Mouse (Mus musculus) hindbrain, embryonic 16.5 days (tissue): Measurements from ENCODE around the gene 1500011B03Rik. TPM values are rescaled to one million over a fixed set of nuclear protein-coding genes. Genes with fewer than 3 reads are reported as not detected.

Experiments
- ATAC-seq: fragments of 200-750 bp; cut with Nextera tagmentation; 2 replicates; pipeline ENCODE4 v1.8.0; 2017; ENCODE audit warnings: moderate TSS enrichment, moderate library complexity
- H3K27ac ChIP-seq: fragments of 300-500 bp; sonication (generic); 2 replicates; pipeline ENCODE4 v1.5.1; 2014; ENCODE audit warnings: low read depth, mild to moderate bottlenecking, control low read depth, low read length, moderate library complexity
- H3K27me3 ChIP-seq: fragments of 300-500 bp; sonication (generic); replicated peaks from 2 replicates; pipeline ENCODE4 v1.6.1; 2014; ENCODE audit warnings: low read length; ENCODE audit not compliant: control insufficient read depth, insufficient read depth
- H3K36me3 ChIP-seq: fragments of 300-500 bp; sonication (generic); 2 replicates; pipeline ENCODE4 v1.6.1; 2014; ENCODE audit warnings: mild to moderate bottlenecking, low read length, moderate library complexity, mixed read lengths; ENCODE audit not compliant: control insufficient read depth, insufficient read depth
- H3K4me1 ChIP-seq: fragments of 300-500 bp; sonication (generic); 2 replicates; pipeline ENCODE4 v1.6.1; 2014; ENCODE audit warnings: low read depth, low read length; ENCODE audit not compliant: control insufficient read depth, insufficient read depth
- H3K4me2 ChIP-seq: fragments of 300-500 bp; sonication (generic); 2 replicates; pipeline ENCODE4 v1.6.1; 2014; ENCODE audit warnings: mild to moderate bottlenecking, low read length, control low read depth, moderate library complexity
- H3K4me3 ChIP-seq: fragments of 300-500 bp; sonication (generic); 2 replicates; pipeline ENCODE4 v1.5.1; 2014; ENCODE audit warnings: mild to moderate bottlenecking, low read length, control low read depth, moderate library complexity
- H3K9ac ChIP-seq: fragments of 300-500 bp; sonication (generic); 2 replicates; pipeline ENCODE4 v1.6.1; 2014; ENCODE audit warnings: low read depth, mild to moderate bottlenecking, control low read depth, low read length, moderate library complexity
- H3K9me3 ChIP-seq: fragments of 300-500 bp; sonication (generic); 2 replicates; pipeline ENCODE4 v1.6.1; 2014; ENCODE audit warnings: mild to moderate bottlenecking, low read length, moderate library complexity; ENCODE audit not compliant: control insufficient read depth
- WGBS: fragments of 180-500 bp; shearing (Covaris S2); extraction: QIAGEN DNeasy Blood & Tissue Kit; methylation state at CpG from one replicate; pipeline ENCODE4 v1.1.7; 2014; 5-methylcytosine and 5-hydroxymethylcytosine counted together
- polyA plus RNA-seq: library from polyadenylated mRNA; unstranded; fragments of >200 nt; fragmentation: Nextera tagmentation; extraction: Ambion mirVana; gene quantifications from 2 replicates; pipeline ENCODE4 v1.2.1, GENCODE M21; 2015

Gene 1500011B03Rik
- polyA plus RNA-seq, 1 experiment from 2014 or later: 306 TPM

DNA sequence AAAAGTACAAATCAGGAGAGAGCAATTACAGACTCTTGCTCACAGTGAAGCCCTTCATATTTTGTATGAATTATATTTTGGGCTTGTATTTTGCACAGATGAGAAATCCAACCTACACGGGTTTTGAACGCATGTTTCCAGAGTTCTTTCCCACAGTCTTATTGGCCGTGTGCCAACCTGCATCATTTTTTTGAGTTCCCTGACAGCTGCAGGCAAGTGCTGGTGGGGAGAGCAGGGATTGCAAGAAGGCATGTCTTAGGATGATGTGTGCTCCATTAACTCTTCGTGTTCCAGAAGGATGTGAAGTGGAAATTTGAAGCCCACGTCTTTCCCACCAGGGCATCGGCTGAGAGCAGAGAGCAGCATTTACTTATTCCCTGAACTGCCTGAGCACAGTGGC is 6.7 kb downstream of the 1500011B03Rik start:
- no peak for ATAC-seq
- no peak overlapping the region for H3K4me3 ChIP-seq

GRCm38 (mm10) chr5:114813525-114814181 is 9.6 kb downstream of the 1500011B03Rik start:
- H3K27ac ChIP-seq: peak overlapping the region; percentile 97
- WGBS: under 1% methylated on average over 45 of the region's 50 CpGs
- peak; percentile 98 for ATAC-seq
- no peaks in the 10 kb centered on the region for H3K27me3 ChIP-seq
- H3K4me2 ChIP-seq: peak overlapping the region; percentile 64
- no peaks in the 10 kb centered on the region for H3K36me3 ChIP-seq
- H3K9me3 ChIP-seq: no peaks in the 10 kb centered on the region
- peaks cover 15% of the 10 kb centered on the region for H3K4me1 ChIP-seq
- peak overlapping the region; percentile 89 for H3K4me3 ChIP-seq
- peak overlapping the region; percentile 98 for H3K9ac ChIP-seq

More for the DNA sequence above, 6.7 kb downstream of the 1500011B03Rik start:
- Histone ChIP-seq H3K27ac (no peak overlapping the region), H3K9me3 (no peaks in the 10 kb centered on the region), H3K4me2 (no peak overlapping the region), H3K36me3 (peaks cover 3% of the 10 kb centered on the region; the same call in 1 of the 2 replicates), H3K9ac (no peak overlapping the region), H3K27me3 (no peaks in the 10 kb centered on the region), H3K4me1 (peaks cover 10% of the 10 kb centered on the region)
- WGBS: 63% methylated on average over 6 of the region's 6 CpGs

DNA sequence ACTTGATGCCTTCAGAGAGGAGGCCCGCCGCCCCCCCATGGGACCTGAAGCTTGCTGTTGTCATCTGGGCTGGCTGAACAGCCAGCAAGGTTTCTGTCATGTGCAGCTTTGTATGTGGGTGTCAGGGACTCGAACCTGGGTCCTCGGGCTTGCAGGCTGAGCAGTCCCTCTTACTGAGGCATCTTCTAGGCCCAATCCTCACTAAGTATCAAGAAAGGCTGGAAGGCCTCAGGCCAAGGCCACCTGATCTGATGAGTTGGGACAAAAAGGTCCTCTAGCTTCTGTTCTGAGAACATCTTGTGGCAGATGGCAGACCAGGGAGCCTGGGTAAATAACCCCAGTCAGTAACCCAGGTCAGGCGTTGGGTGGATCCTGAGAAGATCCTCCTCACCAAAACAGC is 13.4 kb downstream of the 1500011B03Rik start:
- Histone ChIP-seq H3K4me2 (no peak overlapping the region), H3K36me3 (peaks cover 17% of the 10 kb centered on the region), H3K9me3 (no peaks in the 10 kb centered on the region), H3K27me3 (no peaks in the 10 kb centered on the region), H3K4me3 (no peak overlapping the region), H3K4me1 (peaks cover 15% of the 10 kb centered on the region), H3K9ac (no peak overlapping the region), H3K27ac (no peak overlapping the region)
- WGBS: 90% methylated on average over 5 of the region's 5 CpGs
- ATAC-seq: no peak

- Histone ChIP-seq H3K27ac (no peak overlapping the region), H3K4me1 (peaks cover 15% of the 10 kb centered on the region), H3K27me3 (no peaks in the 10 kb centered on the region), H3K9ac (peak overlapping the region; percentile 32; the same call in 1 of the 2 replicates), H3K4me2 (no peak overlapping the region), H3K4me3 (no peak overlapping the region), H3K9me3 (no peaks in the 10 kb centered on the region), H3K36me3 (peaks cover 22% of the 10 kb centered on the region)
- no peak for ATAC-seq
- WGBS: 72% methylated on average over 10 of the region's 10 CpGs
Observed at GRCm38 (mm10) chr5:114809181-114809756, 14.0 kb downstream of the 1500011B03Rik start.

DNA sequence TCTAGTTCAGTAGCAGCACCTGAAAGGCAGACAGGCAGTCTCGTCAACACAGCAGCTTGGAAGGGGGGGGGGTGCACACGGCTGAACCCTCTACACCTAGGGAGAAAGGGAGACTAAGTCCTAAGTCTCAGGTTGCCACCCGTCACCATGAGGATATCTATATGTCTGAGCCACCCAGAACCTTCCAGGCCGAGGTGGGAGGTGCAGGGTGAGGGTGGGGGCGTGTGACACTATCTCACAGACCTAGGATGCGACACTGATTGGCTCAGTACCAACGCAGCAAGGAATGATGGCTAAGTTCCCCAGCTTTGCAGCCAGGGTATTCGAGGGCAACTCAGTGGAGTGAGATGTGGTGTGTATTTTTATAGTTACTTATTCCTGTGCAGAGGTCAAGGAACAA is 14.9 kb downstream of the 1500011B03Rik start:
- no peaks in the 10 kb centered on the region for H3K9me3 ChIP-seq
- no peak overlapping the region for H3K4me3 ChIP-seq
- H3K4me1 ChIP-seq: peaks cover 15% of the 10 kb centered on the region
- H3K36me3 ChIP-seq: peaks cover 30% of the 10 kb centered on the region
- no peak overlapping the region for H3K27ac ChIP-seq
- no peaks in the 10 kb centered on the region for H3K27me3 ChIP-seq
- WGBS: 83% methylated on average over 8 of the region's 8 CpGs
- H3K4me2 ChIP-seq: no peak overlapping the region
- ATAC-seq: no peak
- no peak overlapping the region; the same call in 1 of the 2 replicates for H3K9ac ChIP-seq

DNA sequence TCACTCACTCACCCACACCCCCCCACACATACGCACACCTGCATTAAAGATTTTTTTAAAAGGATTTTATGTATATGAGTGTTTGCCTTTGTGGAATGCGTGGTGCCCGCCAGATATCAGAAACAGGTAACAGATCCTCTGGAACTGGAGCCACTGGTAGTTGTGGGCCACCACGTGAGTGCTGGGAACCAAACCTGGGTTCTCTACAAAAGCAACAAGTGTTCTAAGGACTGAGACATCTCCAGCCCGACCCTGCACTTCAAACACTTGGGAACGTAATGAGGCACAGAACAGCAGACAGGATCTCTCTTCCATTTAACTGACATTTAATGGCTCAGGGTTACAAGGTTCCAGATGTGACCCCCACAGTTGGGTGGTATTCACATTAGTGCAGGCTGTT is 15.4 kb downstream of the 1500011B03Rik start:
- Histone ChIP-seq H3K27me3 (no peaks in the 10 kb centered on the region), H3K27ac (no peak overlapping the region), H3K4me3 (no peak overlapping the region), H3K9ac (no peak overlapping the region), H3K9me3 (no peaks in the 10 kb centered on the region), H3K4me2 (no peak overlapping the region), H3K4me1 (peaks cover 15% of the 10 kb centered on the region), H3K36me3 (peaks cover 34% of the 10 kb centered on the region)
- WGBS: 75% methylated on average over 6 of the region's 6 CpGs
- ATAC-seq: no peak

- H3K27ac ChIP-seq: peak overlapping the region; percentile 62
- peaks cover 11% of the 10 kb centered on the region for H3K4me1 ChIP-seq
- no peaks in the 10 kb centered on the region for H3K9me3 ChIP-seq
- no peaks in the 10 kb centered on the region for H3K27me3 ChIP-seq
- H3K36me3 ChIP-seq: peaks cover 37% of the 10 kb centered on the region
- no peak for ATAC-seq
- no peak overlapping the region for H3K9ac ChIP-seq
- no peak overlapping the region for H3K4me2 ChIP-seq
- 25% methylated on average over 8 of the region's 8 CpGs for WGBS
- no peak overlapping the region for H3K4me3 ChIP-seq
Observed at GRCm38 (mm10) chr5:114807468-114807867, 15.8 kb downstream of the 1500011B03Rik start.

GRCm38 (mm10) chr5:114807063-114807462 is 16.2 kb downstream of the 1500011B03Rik start:
- Histone ChIP-seq H3K4me3 (no peak overlapping the region), H3K36me3 (peaks cover 40% of the 10 kb centered on the region), H3K9me3 (no peaks in the 10 kb centered on the region), H3K9ac (no peak overlapping the region), H3K4me2 (no peak overlapping the region), H3K4me1 (peaks cover 7% of the 10 kb centered on the region; the same call in 1 of the 2 replicates), H3K27me3 (no peaks in the 10 kb centered on the region), H3K27ac (peak overlapping the region; percentile 62; the same call in 1 of the 2 replicates)
- ATAC-seq: no peak
- 41% methylated on average over 9 of the region's 9 CpGs for WGBS

- peaks cover 5% of the 10 kb centered on the region; the same call in 1 of the 2 replicates for H3K4me1 ChIP-seq
Observed at GRCm38 (mm10) chr5:114806636-114807035, 16.6 kb downstream of the 1500011B03Rik start.

More at GRCm38 (mm10) chr5:114806636-114807035, 16.6 kb downstream of the 1500011B03Rik start:
- 86% methylated on average over 8 of the region's 8 CpGs for WGBS
- Histone ChIP-seq H3K9me3 (no peaks in the 10 kb centered on the region), H3K27ac (peak overlapping the region; percentile 62; the same call in 1 of the 2 replicates), H3K27me3 (no peaks in the 10 kb centered on the region), H3K4me2 (no peak overlapping the region), H3K4me3 (no peak overlapping the region), H3K9ac (no peak overlapping the region), H3K36me3 (peaks cover 43% of the 10 kb centered on the region)
- ATAC-seq: no peak
